Mouse (Mus musculus): ENCODE measurements around the gene Tmem229b.
A peak's percentile ranks its signal among the peaks of the same experiment; 100 is the strongest.
"Not testable (repeated sequence)": the region's sequence is repeated elsewhere in the genome, so short reads cannot be mapped to it uniquely, and the experiment has no call there.

The Tmem229b gene

DNA sequence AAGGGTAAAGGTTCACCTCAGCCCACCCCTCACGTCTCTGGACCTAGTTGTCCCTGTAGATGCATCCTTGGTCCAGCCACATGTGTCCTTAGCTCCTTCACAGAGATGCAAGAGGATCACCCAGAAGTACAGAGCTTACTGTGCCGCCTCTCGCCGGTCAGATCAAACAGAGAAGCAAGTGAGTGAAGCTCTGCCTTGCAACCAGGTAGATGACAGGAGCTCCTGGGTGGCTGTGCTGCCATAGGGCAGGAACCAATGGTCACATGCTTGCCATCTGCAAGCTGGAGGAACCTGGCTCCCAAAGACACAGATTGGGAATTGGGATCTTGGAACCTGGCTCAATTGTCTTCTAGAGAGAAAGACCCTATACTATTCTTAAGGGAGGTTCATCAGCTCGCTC lies 2.0 kb downstream of the Tmem229b start:
- peak; percentile 74 to 83 for DNase-seq

DNA sequence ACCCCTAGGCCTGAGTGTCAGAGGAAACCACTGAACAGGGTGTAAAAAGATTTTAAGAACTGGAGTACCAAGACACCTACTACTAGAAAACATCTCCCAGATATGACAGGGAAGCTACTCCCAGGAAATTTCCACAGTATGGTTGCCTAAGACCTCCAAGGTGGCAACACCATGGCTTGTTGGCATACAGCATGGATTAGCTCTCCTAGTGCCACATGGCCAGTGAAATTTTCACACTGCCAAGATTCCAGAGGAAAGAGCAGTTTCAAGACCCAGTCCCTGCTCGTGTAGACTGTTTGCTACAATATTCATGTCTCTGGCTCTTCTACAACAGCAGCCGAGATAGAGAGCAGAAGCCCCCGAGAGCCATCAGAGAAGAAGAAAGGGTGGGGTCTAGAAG lies 4.4 kb downstream of the Tmem229b start:
- no peak for DNase-seq

DNA sequence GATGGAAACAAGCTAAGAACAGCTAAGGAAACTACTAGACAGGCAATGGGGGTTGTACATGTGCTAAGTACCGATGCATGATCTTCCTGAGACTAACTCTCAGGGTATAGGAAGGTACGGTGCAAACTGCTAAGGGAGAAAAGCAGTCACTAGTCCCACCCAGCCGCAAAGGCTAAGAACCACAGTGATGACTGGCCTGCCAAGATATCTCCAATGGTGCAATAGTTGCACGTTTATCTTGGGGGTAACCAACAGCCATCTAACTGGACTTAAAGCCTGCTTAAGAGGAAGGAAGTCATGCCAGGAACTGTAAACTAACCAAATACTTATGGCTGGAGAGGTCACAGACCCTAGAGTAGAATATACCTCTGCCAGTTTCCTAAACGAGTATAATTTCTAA lies 5.0 kb downstream of the Tmem229b start:
- DNase-seq: no peak

DNA sequence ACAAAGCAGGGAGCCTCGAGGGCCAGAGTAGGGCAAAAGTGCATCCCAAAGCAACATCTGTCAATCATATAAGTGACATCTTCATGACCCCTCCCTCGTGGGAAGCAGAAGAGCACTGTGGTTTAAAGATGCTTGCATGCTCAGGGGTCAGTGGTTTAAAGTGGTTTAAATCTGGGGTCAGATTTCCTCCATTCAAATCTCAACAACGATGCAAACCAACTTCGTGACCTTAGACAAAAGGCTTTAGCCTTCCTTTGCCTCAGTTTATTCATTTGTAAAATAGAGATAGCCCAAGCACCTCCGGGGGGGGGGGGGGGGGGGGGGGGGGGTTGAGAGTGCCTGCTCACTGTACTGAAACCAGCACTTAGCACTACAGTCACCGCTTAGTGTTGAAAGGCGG lies 10.7 kb downstream of the Tmem229b start:
- DNase-seq: no peak

DNA sequence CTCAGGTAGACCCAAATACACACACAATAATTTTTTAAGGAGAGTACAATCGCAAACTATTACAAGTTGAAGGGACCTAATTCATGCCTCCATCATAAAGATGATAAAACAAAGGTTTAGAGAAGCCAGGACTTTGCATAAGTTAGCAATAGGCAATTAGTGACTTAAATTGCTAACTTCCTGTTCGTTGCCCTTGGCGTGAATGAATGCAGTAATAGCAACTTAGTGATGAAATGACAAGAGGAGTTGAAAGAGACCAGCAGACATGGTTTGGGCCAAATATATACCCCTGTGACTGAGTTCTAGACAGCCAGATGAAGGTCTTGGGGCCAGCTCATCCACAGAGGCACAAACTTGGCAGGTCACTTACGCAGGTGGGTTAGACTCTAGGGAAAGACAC lies 11.2 kb downstream of the Tmem229b start:
- DNase-seq: no peak

DNA sequence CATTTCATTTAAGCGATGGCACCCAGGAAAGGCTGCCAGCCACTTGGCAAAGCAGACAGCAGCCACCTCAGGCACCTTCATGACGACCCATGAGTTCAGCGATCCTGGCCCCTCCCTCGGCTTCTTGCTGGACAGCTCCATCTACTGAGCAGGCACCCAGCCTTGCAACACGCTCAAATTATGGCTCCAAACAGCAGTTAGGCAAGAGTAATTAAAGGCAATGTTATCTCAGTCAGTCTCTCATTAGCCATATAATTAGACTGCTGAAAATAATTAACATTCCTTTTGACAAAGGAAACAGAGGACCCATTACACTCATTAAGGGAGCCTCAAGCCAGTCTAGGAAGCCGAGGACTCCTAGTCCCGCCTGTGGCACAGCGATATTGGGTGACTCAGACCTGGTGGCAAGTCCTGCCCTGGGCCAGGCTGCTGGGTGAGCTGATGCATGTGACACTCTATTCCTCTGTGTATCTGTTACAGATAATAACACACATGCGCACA lies 19.8 kb downstream of the Tmem229b start:
- DNase-seq: peak; percentile 60 to 63

DNA sequence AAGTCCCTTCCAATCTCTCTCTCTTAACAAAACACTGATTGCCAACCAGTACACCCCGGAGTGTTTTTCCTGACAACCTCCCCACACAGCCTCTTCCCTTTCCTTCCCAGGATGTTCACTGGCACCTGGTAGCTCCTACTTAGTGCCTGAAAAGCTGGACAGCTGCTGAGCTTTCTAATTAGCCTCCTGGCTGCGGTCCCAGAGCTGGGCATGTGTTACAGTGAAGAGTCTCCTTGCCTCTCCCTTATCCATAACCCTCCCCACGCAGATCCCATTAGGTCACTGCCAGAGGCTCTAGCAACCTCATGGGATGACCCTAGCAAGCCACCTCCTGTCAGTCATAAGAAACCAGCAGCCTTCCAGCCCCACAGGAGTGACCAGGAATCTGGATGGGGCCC lies 23.4 kb downstream of the Tmem229b start:
- peak in 1 of 2 experiments; percentile 62 for DNase-seq

DNA sequence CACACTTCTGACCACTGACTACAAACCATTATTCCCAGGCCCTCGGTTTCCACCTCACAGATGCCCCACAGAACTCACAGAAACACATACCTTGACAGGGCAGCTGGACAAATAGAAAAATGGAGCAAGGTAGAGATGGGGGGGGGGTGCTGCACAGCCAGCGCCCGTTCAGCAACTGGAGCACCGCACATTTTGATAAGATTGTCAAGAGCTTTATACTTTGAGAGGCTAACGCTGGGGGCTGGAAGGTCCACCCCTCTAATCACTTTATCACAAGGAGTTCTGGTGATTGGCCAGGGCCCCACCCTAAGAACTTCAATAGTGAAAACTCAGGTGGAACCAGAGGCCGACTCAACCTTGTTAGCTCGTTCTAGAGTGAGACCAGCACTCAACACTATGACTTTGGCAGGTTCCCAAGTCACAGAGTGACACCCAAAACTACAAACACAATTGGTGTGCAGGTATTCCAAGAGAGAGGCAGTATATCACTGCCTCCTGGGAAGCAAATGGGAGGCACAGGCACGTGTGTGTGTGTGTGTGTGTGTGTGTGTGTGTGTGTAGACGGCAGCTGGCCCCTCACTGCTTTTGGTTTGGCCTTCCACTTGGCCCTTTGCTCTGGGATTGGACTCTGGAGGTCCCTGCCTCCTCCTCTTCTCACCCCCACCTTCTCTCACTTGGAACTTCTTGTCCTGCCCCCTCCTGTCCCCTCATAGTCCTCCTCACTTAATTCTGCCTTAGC lies 24.0 kb downstream of the Tmem229b start:
- no peak for DNase-seq

DNA sequence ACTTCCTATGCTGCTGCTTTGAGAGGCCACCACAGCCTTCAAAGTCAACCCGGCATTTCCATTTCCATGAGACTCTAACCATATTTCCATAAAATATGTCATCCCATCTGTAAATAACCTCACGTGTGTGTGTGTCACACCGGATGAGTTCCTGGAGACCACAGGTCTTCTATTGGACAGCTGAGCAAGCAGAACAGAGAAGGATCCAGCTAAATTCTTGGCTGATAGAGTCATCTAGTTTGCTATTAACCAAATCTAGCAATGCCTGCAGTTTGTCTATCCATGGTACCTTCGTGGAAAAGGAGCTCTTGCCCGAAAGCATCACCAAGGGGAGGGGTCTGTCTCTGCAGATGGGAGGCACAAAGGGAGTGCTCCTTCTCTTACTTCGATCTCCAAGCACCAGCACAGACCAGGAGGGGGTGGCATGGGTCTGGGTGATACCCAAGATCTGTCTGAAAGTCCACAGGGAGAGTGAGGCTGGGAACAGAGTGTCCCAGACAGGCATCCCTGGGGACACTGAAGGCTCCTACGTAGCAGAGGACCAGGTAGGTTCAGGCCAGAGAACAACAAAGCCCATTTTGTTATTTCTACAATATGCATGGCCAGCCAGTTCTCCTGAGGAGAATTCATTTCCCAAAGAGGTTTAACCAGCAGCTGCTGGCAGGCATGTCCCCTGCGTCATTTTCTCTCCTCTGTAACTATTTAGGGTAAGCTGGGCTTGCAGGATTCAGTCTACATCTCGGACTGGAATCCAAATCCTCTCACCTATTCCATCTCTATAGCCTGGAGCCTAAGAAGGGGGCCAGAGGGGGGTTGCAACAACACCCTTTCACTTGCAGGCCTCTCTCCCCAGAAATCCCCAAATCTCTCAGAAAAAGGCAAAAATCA lies 25.2 kb downstream of the Tmem229b start:
- DNase-seq: peak in 1 of 2 experiments; percentile 22

DNA sequence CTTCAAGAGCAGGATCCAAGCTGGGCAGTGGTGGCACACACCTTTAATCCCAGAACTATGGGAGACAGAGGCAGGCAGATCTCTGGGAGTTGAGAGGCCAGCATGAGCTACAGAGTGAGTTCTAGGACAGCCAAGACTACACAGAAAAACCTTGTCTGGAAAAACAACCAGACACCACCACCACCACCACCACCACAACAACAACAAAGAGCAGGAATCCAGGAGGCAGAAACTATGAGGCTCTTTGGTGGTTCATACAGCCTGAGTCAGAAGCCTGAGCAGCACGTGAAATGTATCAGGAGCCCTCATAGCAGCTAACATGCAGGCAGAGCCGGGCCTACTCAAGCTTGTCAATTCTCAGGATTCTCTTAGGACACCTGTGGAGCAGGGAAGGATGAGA lies 26.3 kb downstream of the Tmem229b start:
- DNase-seq: no peak

DNA sequence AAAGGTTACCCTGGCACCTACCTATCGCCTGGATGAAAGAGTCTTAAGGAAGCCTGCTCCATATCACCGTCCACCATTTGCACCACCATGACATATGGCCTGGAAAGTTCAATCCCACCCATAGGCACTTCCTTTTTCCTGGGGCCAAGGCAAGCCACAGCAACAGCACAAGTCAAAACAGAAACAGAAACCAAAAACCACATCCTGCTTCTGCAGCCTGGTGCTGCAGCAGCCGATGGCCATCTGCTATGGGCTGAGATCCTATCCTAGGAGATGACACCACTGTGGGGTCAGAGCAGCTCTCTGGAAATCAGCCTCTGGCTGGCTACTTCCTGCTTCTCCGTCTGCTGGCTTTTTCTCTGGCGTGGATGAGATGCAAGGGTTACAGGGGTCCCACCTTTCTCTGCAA lies 26.7 kb downstream of the Tmem229b start:
- no peak for DNase-seq

DNA sequence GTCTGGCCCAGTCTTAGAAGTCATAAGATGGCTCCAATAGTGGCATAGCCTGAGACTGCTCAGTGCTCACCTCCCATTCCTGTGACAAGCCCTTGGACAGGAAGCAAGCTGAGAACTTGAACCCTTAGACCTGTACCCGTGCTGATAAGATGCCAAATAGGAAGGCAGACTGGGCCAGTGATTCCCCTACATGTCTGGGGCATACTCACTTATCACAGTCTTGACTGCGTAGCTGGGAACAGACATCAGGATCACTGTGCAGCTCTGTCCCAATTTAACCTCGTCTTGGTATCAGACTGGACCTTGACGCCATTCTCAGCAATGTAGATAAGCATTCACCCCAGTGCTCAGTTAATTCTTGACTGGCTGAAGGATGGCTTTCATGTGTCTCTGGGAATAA lies 29.9 kb downstream of the Tmem229b start:
- no peak for DNase-seq

DNA sequence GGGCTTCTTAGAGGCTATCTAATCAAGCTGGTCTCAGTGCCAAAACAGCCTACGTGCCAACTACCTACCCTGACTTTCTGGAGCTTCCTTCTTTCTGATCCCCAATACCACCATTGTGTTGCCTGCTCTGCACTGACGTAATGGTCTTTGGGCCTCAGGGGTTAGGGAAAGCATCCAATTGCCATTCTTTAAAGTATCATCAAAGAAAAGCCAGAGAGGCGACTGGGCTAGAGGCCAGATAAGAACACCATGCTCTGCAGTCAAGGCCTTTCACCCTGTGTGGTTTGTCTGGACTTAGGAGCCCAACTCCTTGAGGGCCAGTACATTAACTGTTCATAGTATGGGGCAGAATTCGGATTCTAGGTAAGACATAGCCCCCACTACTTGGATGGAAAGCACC lies 30.3 kb downstream of the Tmem229b start:
- no peak for DNase-seq

DNA sequence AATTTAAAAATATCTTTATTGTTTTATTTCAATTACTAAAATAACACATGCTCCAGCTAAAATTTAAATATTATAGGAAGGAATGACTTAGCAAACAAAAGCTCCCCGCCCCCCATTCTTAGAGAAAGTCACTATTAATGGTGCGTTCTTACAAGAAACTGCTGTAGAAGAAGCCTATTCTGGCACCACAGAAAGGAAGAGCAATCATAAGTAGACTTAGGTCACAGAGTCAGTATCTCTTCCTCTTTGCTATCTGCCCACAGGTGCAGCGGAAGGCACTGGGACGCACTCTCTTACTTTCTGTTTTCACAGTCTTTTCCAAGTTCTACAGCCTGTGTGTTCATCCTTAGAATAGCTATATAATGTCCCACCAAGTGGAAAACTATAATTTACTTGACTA lies 31.6 kb downstream of the Tmem229b start:
- no peak for DNase-seq

DNA sequence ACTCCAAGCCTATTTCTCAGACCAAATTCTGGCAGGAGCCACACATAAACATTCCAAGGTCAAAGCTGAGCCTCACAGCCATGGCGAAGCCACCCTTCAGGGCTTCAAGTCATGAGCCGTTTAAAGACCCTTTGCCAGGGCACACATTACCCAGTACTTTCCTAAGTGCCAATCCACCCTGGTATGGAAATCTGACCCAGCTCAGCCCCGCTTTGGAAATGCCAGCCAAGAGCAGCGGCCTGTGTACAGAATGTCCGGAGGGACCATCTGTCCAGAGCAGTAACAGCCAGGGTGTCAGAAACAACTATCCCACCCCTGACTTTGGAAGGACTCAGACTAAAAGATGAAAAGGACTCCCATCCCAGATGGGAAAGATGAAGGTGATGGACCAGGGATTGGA lies 32.7 kb downstream of the Tmem229b start:
- peak; percentile 72 to 79 for DNase-seq

DNA sequence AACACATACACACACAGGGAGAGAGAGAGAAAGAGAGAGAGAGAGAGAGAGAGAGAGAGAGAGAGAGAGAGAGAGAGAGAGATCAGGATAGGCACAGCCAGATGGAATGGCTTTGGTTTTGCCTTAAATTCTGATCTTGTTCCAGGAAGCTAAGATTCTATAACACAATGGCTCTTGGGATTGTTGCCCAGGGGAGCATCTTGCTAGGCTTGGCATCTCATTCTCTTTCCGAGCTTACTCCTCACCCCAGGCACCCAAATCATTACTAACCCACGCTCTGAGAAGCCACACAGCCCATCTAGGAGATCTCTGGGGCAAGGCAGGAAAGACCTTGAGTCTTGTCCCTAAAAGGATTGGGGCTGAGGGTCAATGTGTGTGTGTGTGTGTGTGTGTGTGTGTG lies 33.6 kb downstream of the Tmem229b start:
- no peak for DNase-seq

DNA sequence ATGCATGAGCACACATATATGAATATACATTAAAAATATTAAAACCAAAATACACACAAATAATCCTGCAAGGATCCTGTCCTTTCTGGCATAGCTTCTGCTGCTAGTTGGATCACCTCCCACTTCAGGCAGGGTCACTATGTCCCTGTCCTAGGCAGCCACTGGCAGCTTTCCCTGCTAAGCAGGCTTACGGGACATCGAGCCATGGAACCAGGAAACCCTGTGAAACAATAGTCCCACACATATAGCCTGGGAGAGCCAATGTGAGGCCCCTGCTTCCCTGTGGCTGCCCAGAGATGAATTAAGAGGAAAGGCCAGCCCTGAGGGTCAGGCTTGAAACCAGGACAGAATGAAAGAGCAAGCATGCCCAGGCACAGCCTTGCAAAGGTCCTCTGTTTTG lies 35.8 kb downstream of the Tmem229b start:
- DNase-seq: peak; percentile 58 to 68

DNA sequence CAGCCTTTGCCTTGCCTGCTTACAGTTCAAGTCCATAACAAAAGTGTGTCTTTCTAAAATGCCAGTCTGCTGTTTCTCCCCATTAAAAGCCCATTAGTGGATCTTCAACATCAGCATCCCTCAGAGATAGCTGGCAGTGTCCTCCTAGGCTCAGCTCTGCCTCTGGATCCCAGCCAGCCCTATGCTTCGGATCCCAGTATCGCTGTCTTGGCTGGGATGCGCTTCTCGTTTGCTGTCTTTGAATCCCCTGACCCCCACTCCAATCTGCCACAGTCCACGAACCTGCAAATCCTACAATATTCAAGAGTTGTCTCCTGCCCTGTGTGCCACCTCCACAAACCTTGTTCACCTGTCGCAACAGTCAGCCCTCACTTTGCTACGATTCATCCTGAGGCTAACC lies 36.7 kb downstream of the Tmem229b start:
- DNase-seq: peak; percentile 67 to 68

DNA sequence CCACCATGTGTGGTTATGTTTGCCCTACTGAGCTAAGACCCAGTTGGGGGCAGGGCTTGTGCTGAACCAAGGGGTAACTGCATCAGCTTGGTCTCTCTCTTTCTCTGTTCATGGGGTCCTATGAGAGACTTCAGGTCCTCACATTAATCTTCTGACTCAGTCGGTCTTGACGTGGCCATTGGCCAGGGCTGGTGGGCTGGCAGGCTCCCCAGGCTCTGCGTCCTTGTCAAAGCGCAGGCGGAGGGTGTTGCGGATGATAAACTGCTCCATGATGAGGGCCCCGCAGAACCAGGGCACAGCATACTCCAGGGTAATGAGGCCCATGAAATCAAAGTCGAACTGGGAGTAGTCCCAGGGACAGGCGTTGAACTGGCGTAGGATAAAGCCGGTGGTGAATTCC lies 42.9 kb downstream of the Tmem229b start:
- not testable (repeated sequence) for DNase-seq

DNA sequence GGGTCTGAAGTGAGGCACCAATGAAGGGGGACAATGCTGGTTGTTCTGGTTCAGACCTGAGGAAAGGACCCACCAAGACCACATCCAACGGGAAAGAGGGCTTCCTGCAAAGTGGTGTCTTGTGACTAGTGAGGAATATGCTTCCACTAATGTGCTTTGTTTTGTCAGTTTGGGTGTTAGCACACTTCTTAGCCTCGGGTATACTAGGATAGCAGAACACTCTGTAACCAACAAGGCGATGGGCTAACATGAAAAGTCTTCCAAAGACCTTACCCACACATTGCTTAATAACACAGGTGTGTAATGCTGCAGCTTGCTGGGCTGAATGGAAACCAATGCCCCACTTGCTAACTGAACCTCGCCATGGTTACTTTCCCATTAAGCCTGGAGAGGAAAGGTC lies 51.0 kb downstream of the Tmem229b start:
- no peak for DNase-seq

DNA sequence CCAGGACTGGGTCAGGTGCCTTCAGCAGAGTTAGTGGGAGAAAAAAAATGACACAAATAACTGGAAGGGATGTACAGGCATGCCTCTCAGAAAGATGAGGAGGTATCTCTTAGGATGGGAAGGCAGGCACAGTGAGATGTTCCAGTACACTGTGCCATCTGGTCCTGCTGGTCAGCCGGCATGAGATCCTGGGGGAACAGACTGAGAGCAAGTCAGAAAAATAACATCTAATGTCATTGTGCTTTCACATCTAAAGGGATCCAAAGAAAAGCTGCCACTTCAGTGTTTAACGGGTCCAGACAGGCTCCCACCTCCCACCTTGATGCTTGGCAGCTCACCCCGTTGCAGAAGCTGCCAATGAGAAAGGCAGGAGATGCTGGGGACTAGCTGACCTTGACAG lies 54.9 kb downstream of the Tmem229b start:
- DNase-seq: peak; percentile 83 to 88

DNA sequence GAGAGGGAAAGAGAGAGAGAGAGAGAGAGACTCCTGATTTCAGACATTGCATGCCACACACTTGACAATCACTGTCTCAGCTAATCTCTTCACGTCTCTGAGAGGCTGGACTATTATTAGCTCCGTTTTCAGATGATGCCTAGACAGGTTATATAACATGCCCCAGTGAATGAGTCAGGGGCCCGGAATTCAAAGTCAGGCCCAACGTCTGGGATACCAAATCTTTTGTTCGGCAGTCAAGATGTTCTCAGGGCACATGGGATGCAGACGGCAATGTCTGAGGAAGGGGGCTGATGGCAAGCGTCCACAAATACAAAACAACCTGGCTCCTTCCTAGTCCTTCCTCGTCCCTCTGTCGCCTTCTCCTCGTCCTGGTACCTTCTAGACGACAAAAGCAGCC lies 55.4 kb downstream of the Tmem229b start:
- peak; percentile 54 to 75 for DNase-seq

DNA sequence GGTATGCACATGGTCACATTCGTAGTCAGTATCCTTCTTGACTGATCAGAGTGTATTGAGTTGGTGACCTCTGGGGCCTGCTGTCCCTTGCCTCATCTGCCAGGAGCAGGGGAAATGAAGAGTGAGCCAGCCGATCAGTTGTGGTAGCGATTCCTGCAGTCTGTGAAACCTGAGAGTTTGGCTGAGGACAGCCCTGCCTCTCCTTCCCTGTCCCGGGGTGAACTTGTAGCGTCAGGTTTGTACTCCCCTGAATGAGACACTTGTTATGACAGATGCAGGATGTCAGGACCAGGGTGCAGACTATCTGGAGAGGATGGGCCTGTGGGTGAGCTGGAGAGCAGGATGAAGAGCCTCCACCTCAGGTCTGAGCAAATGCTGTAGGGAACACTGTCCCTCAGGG lies 59.8 kb downstream of the Tmem229b start:
- DNase-seq: no peak

DNA sequence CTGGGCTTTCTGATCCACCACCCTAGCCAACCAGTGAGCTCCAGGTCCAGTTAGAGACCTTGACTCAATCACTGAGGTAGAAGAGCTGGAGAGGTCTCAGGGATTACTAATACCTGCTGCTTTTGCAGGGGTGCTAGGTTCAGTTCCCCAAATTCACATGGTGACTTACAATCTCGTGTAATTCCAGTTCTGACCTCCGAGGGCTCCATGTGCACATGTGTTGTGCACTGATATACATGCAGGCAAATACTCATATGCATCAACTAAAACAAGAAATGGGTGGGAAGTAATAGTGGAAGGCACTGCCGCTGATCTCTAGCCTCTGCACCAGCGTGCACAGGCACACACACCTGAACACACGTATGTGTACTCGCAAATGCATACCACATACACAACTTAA lies 60.3 kb downstream of the Tmem229b start:
- DNase-seq: peak; percentile 31 to 37
